Mouse (Mus musculus): ENCODE data around the gene Zfp3.

The Zfp3 gene

DNA sequence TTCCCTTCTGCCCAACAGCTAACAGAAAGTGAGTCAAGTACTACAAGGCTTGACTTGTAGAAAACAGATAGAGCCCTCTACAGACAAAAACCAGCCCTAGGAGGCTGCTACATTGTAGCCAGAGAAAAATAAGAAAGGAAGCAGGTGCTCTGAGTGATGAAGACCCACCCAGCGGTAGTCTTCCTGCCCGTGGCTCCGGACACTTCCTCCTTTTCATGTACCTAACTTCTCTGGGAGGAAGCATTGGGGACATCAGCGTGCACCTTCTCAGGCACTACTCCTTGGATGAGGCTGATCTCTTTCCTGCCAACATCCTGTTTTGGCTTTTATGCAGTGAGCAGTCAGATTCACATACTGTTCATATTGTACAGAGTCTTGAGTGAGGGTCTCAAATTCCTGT lies 42.7 kb downstream of the Zfp3 start:
- no peak for DNase-seq (ENCODE audit: low spot score in 2 of 2)

DNA sequence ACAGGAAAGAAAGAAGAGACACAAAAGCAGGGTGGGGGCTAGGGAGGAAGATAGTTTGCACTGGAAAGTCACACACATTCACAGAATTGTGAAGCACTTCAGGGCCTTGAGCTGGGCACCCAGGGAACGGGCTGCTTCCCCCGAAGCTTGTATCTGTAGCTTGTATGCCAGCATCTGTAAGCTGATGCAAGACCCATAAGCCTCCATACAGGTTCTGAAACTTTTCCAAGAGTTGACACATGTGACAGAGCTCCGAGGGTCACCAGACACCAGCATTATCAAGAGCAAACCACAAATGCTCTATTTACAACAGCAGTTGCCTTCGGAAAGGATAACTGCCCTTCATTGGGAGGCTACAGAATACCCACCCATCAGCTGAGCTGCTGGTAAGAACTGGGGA lies 43.6 kb downstream of the Zfp3 start:
- DNase-seq (ENCODE audit: low spot score in 2 of 2) = no peak

DNA sequence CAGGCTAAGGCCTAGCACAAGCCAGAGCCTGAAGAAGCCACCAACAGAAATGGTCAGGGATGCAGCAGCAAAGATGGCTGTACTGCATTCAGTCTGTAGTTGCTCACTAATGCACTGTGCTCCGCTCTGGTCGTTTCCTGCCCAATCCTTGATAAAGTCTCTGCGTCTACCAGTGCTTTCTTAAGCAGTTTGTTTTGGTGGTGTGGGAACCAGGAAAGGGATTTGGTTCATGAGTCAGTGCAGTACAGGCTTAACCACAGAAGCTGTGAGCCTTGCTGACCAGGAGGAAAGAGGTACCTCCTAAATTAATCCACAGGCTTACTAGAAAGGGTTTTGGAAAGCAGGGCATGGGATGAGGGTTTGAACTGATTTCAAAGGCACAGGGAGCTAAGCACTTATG lies 44.1 kb downstream of the Zfp3 start:
- DNase-seq (ENCODE audit: low spot score in 2 of 2) = no peak

DNA sequence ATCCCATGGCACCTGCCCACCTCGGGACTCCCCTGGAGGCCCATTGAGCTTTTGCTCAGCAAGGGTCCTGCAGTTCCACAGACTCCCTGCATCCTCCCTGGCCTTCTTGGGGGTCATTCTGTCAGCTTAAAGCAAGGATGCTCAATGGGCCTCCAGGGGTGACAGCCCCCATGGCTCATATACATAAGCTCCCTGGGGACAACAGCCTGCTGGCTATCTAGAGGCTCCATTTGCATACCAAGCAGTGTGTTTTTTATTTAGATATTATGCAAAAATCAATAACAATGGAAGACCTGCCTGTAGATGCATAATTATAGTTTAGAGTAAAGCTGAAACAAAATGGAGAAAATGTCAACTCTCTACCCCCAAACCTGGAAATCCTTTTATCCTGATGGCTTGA lies 45.0 kb downstream of the Zfp3 start:
- no peak for DNase-seq (ENCODE audit: low spot score in 2 of 2)

GRCm38 (mm10) chr11:70811041-70811440 lies 47.0 kb downstream of the Zfp3 start:
- no peak for DNase-seq (ENCODE audit: low spot score in 2 of 2)

DNA sequence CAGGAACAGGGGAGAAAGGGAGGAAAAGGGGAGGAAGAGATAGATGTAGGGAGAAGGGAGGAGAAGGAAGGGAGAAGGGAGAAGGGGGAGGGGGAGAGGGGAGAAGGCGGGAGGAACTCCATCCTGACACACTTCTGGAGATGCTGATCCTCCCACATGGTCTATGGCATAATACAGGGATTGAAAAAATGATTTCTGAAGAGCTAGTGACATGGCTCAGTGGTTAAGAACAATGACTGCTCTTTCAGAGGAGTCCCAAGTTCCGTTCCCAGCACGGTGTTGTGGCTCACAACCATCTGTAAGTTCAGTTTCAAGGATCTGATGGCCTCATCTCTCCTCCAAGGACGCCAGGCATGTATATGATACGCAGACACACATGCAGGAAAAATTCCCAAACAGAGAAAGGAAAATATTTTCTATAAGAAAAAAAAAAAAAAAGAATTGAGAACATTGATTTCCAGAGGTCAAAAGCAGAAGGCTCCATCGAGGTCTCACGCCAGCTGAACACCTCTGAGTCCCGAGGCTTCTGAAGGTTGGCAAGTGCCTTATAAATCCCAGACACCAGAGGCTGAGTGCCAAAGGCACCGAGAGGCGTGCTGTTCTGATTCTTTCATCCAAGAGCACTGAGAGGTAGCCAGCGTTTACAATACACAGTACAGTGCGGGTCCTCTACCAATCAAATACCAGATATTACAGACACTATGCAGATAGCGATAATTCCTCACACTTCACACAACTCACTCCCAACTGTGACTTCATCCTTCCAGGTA lies 47.6 kb downstream of the Zfp3 start:
- DNase-seq (ENCODE audit: low spot score in 2 of 2) = no peak

DNA sequence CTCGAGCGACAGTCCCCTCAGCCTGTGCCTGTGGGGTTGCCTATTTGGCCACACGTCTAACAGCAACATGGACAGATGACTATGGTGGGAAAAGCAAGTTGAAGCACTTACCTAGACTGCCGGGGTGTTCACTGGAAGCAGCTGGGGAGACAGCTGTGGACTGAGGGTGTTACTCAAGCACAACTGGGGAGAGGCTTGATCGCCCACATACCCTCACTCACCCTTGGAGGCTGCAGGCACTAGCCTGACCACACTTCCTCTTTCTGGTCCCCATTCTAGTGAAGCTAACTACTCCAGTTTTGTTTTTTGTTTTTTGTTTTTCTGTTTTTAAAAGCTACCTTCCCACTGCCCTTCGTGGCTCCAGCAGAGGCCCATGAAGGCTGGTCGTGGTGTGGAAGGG lies 48.4 kb downstream of the Zfp3 start, which contains the start of gene Scimp:
Gene Scimp (minus strand): TSS at position 222 of the 400 bp plus-strand sequence.
- no peak for DNase-seq (ENCODE audit: low spot score in 2 of 2)

DNA sequence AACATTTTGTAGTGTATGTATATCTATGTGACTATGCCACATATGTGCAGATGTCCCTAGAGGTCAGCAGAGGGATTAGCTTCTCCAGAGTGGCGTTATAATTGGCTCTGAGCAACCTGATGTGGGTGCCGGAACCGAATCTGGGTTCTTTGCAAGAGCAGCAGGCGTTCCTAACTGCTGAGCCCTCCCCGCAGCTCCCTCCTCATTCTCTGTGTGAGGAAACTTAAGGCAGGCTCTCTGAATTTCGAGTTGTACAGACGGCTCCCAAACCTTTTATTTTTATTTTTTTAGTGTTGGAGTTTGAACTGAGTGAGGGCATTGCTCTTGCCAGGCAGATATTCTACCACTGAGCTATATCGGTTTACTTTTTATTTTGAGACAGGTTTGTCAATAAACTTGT lies 51.1 kb downstream of the Zfp3 start:
- no peak for DNase-seq (ENCODE audit: low spot score in 2 of 2)

DNA sequence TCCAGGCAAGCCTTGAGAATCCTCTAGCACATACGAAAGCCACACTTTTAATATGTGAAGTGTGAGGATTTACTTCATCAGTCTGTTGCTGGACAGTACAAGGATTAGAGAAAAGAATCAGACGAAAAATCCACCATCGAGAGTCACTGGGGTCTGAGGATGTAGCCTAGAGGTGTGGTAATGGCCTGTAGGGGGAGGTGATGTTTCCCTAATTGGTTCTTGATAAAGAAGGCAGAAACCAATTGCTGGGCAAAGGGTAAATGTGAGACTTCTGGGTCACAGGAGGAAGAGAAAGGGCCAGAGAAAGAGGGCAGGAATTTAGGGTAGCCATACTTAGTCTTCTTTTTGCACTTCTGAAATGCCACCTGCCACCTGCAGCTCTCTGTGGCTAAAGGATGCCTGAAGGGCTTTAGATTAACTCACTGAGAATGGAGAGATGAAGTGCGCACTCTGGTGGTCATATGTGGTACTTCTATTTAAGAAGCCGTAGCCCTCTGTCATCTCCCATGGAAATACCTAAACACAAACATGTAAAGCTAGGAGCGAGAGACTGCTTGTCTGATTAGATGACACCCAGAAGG lies 51.6 kb downstream of the Zfp3 start:
- peak; percentile 37 to 41 for DNase-seq (ENCODE audit: low spot score in 2 of 2)

- DNase-seq (ENCODE audit: low spot score in 2 of 2) = no peak
These were observed 52.8 kb downstream of the Zfp3 start for GRCm38 (mm10) chr11:70816770-70817169.

DNA sequence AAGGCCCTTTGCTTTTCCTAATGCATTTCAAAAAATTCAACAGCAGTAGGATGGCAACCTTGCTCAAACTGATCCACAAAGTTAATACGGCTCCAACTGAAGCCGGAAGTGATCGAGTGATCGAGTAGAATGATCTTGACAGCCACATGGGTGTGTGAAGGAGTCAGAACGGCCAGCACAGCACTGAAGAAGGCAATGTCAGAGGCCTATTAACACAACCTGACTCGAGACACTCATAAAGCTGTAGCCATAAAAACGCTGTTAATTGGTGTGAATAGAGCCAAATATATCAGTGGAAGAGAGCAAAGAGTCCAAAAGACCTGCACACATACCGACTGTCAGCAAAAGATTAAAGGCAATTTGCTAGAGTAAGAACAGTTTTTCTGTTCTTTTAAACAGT lies 56.1 kb downstream of the Zfp3 start:
- no peak for DNase-seq (ENCODE audit: low spot score in 2 of 2)

DNA sequence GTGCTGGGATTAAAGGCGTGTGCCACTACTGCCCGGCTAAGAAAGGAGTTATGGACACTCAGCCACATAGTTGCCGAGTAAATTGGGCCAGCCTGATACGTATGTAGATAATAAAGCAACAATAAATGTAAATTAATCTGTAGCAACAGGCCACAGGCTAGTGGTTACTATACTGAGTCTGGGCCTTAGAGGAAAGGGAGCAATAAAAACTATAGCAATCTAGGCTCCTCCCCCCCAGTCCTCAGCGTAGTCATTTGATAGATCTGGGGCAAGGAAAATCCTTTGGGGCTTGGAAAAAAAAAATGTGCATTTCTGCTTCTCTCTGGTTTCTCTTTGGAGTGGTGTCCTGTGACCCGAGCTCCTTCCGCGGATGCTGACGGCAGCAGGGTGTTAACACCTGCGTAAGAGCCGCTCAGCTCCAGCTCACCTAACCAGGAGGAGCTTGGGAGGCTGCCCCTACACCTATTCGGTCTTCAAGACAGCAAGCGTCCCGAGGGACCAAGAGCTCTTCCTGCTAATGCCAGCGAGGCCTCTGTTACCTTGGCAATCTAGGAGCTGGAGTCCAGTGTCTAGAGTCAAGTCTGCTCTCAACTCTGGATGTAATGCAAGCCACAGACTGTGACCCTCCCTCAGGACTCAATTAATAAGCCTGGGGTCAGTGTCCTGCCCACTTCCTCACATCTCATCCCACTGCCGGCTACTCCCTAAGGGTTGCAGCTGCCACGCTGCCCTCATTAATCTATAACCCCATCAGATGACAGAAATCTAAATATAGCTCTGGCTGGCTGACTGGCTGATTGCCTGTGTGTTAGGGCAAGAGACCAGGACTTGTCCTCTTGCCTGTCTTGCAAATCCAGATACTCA lies 58.0 kb downstream of the Zfp3 start:
- DNase-seq (ENCODE audit: low spot score in 2 of 2) = no peak
